Mouse (Mus musculus) lung, postnatal 36 days (tissue): ENCODE measurements at regions not wholly inside any gene's neighbourhood (a gene's known extent, or its start where the extent isn't known, plus 50 kb on each side); places are given as distances from the start of the nearest gene placed in this dataset.

Source experiments
- DNase-seq: peaks from one replicate; pipeline ENCODE4 v3.0.0; 2022; ENCODE audit warnings: mixed read lengths

- DNase-seq = no peak
Observed at GRCm38 (mm10) chr12:31130434-31130833, 56.8 kb downstream of the Fam110c start.

DNA sequence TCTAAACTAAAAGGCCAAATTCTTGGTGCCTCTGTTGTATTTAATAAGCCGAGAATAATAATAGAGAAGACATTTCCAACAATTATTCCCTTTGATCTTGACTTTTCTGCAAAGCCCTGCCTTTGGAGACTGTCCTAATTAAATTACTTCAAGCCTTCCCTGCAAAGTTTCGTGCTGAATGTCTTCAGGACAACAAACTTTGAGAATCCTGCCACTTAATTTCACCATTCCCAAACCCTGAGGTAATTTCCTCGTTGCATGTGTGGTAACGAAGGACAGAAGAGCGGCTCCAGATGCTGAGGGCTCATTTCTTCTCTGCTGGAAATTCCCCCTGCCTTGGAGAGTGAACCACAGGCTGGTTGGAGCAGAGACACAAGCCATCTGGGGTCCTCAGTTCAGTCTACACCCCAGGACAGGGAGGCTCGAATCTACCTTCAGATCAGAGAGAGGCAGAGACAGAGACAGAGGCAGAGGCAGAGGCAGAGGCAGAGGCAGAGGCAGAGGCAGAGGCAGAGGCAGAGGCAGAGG lies 60.9 kb downstream of the Fam110c start:
- DNase-seq = no peak

- no peak for DNase-seq
Observed at GRCm38 (mm10) chr12:31136364-31136763, 62.7 kb downstream of the Fam110c start.

DNA sequence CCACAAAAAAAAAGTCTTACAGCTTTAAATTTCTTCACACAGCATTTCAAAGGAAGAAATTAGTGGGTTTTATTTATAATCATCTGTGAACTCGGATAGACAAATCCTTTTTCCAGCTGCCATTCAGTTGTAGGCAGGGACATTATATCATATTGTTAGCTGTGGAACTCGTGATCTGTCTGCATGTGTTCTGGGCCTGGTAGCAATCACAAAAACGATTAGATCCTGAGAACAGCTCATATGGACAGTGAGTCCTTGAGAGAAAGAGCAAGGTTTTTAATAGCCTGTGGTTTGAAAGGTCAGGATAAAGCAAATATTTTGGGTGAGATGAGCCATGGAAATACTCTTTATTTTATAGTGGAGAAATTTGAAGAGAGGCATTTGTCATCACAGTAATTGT lies 63.2 kb downstream of the Fam110c start:
- DNase-seq = no peak

GRCm38 (mm10) chr12:31137431-31137830 lies 63.8 kb downstream of the Fam110c start:
- DNase-seq = no peak

GRCm38 (mm10) chr12:31139853-31140252 lies 66.2 kb downstream of the Fam110c start:
- DNase-seq = peak; percentile 78

GRCm38 (mm10) chr12:31143266-31143665 lies 69.6 kb downstream of the Fam110c start:
- DNase-seq = no peak

- peak; percentile 38 for DNase-seq
Observed at GRCm38 (mm10) chr12:31145032-31145781, 71.5 kb downstream of the Fam110c start.

DNA sequence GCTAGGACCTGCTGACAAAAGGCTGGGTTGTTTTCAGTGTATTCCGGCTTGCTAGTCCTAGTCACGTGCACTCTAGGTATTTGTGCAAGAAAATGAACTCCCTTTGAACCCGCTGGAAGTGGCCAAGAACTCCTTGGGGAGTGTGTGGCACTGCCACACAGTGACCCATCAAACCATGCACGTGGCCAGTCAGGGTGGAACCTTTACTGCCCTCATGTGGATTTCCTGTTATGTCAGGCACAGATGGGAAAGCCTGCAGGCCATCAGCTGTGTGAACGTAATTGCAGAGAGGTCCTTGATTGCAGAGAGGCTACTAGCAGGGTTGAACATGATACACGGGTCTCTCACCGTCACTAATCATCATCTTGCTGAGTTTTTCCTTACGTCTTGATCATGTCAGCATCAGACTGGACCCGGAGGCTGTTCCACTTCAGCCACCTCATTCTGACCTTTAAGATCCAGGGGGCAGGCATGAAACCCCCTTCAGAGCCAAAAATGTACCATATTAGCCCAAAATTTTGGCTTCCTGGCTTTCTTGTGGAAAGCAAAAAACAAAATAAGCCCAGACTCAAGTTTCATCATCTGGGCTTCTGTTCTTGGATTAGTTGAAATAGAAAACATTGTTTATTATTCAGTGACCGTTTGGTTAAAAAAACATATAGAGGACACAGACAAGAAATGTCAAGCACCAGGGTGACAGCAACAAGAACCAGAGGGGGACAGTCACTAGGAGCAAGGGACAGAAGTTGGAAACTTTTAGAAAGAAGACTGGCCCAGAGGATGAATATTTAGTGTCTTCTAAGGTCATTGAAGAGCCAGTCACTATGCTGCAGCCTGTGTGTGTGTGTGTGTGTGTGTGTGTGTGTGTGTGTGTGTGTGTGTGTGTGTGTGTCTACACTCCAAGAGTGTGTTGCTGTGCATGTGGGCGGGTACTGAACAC lies 75.0 kb downstream of the Fam110c start:
- peak; percentile 31 for DNase-seq

DNA sequence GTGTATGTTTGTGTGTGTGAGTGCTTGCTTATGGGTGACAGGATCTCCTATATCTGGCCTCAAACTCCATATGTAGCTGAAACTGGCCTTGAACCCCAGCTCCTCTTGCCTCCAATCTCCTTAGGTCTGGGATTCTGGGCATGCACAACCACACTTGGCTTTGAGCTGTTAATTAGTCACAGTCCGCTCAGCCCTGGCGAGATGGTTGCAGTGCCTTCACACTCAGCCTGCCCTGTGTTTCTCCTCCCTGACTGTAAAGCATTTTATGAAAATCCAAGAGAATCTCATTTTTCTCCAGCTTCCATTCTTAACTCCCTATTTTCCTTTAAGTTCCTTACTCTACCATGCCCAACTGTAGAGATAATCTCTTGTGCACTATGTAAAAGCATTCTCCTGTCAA lies 80.1 kb downstream of the Fam110c start:
- DNase-seq = no peak

- DNase-seq = no peak
Observed at GRCm38 (mm10) chr12:31154608-31155011, 80.9 kb downstream of the Fam110c start.

DNA sequence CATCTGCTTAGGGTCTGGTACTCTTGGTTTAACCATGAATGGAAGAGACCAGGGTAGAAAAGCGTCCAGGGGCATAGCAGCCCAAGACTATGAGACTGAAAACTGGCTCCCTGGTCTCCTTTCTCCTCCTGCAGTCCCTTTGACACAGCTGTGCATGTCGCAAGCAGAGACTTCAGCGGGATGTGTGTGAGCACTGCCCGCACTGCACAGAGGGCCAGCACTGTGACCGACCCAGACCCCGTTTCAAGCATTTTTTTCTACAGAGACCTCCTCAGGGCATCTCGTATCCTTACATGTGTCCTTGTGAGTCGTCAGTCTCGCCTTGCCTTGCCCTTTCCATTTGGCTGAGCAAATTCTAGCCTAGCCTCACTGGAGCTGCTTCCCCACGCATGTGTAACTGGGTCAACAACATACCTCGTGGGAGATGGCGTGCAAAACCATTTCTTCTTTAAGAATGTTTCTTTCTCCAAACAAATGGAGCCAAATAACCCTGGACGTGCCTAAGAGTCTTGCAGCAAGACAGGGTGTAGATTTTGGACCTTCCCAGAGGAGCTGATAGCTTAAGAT lies 82.6 kb downstream of the Fam110c start:
- no peak for DNase-seq

DNA sequence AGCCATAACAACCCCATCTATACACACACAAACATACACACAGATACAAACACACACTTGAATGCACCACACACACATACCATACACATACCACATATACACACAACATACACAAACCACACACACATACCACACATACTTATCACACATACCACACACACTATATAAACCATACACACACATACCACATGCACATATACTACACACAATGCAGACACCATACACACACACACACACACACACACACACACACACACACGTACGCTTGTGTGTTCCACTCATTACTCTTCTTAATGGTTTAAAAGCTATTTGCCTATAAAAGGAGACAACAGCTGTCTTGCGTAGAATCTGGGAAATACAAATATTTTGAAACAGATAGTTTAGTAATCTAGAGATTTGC lies 83.1 kb upstream of the Gm6993 start:
- no peak for DNase-seq

- no peak for DNase-seq
Observed at GRCm38 (mm10) chr12:31157890-31158289, 82.7 kb upstream of the Gm6993 start.

GRCm38 (mm10) chr12:31158885-31159284 lies 81.7 kb upstream of the Gm6993 start:
- no peak for DNase-seq

DNA sequence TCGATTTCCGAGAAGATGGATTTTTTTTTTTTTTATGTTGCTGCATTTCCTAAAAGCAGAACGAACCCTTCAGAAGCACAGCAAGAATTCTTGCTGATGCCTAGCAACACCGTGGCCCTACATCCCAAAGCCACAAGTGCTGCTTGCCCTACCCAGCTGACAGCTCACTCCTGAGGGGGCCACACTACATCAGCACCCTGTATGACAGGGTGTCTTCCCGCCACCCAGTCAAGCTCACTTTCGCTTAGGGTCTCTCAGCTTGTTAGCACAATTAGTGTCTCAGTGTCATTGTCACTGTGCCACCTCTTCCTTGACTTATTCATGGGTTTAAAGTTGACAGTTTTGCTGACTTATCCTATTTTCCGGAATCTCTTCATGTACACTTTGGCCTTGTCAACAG lies 81.2 kb upstream of the Gm6993 start:
- no peak for DNase-seq

GRCm38 (mm10) chr12:31168221-31168890 lies 72.2 kb upstream of the Gm6993 start:
- DNase-seq = peak; percentile 69

DNA sequence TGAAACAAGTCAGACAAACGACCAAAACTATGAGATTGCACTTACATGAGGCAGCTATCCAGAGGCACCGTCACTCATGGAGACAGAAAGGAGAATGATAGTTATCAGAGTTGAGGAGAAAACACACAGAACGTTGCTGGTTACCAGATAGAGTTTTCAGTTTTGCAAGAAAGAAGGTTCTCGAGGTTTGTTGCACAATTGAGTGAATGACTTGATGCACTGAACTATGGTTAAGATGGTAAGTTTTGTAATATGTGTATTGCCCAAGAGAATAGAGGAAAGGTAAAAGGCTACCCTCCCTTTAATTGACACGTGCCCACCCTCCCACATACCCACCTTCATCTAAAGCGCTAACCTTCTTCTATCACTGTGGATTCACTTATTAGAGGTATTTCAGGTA lies 70.5 kb upstream of the Gm6993 start:
- DNase-seq = peak; percentile 56

GRCm38 (mm10) chr12:31170546-31171160 lies 69.9 kb upstream of the Gm6993 start:
- DNase-seq = peak; percentile 77

GRCm38 (mm10) chr12:31171992-31172391 lies 68.6 kb upstream of the Gm6993 start:
- no peak for DNase-seq

DNA sequence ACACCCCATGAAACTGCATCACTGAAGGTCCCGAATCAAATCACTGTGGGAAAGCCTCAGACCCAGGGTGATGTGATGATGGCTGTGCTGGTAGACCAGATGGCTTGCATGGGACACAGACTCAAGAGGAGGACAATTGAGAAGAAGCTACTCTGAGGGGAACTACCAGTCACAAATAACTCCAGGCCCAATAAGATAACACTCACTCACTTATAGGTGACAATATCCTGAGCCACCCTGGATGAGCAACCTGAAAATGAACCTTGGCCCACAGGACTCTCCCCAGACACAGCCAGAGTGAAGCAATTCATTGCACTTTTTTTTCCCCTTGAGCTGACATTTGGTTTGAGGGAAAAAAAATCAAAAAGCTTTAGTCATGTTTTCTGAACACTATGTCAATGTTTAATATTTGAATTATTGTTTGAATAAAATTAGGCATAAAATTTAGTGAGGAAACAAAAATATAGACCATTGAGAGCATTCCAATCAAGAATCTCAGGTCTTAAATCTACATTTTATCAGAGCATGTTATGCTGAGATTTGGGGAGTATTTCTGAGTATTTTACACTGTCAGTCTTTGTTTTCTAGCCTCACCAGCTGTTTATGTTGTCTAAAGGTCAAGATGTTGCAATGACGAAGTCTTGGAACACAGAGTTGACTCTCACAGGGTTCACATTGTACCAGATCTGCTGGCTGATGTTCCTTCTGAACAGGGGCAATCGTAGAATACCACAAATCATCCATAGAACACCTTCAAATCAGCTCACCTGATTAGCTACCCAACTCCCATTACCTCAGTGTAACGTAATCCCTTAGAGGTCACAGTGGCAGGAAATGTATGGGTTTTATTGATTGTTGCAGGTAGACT lies 67.9 kb upstream of the Gm6993 start:
- peak; percentile 54 for DNase-seq
